Mouse (Mus musculus): ENCODE measurements around the gene Fap.

Gene Fap

GRCm38 (mm10) chr2:62573753-62574159 lies at the start of gene Fap:
Gene Fap, minus strand, starts transcription at chr2:62574075.
- DNase-seq (ENCODE audit: extremely low read depth, low read depth) = no peak

GRCm38 (mm10) chr2:62623024-62623441 lies 49.2 kb upstream of the Fap start:
- DNase-seq (ENCODE audit: extremely low read depth, low read depth) = peak; percentile 21

GRCm38 (mm10) chr2:62619679-62620078 lies 45.8 kb upstream of the Fap start:
- peak; percentile 39 for DNase-seq (ENCODE audit: extremely low read depth, low read depth)

GRCm38 (mm10) chr2:62618934-62619341 lies 45.1 kb upstream of the Fap start:
- DNase-seq (ENCODE audit: extremely low read depth, low read depth) = peak; percentile 98

GRCm38 (mm10) chr2:62613133-62613532 lies 39.3 kb upstream of the Fap start:
- no peak for DNase-seq (ENCODE audit: extremely low read depth, low read depth)

- DNase-seq (ENCODE audit: extremely low read depth, low read depth) = no peak
Measured at GRCm38 (mm10) chr2:62606205-62606604, 32.3 kb upstream of the Fap start.

- DNase-seq (ENCODE audit: extremely low read depth, low read depth) = no peak
Measured at GRCm38 (mm10) chr2:62603530-62603929, 29.7 kb upstream of the Fap start.

- DNase-seq (ENCODE audit: extremely low read depth, low read depth) = no peak
Measured at GRCm38 (mm10) chr2:62596586-62596985, 22.7 kb upstream of the Fap start.

- DNase-seq (ENCODE audit: extremely low read depth, low read depth) = no peak
Measured at GRCm38 (mm10) chr2:62594491-62594890, 20.6 kb upstream of the Fap start.

- DNase-seq (ENCODE audit: extremely low read depth, low read depth) = no peak
Measured at GRCm38 (mm10) chr2:62591555-62591954, 17.7 kb upstream of the Fap start.

- no peak for DNase-seq (ENCODE audit: extremely low read depth, low read depth)
Measured at GRCm38 (mm10) chr2:62589333-62589732, 15.5 kb upstream of the Fap start.

- DNase-seq (ENCODE audit: extremely low read depth, low read depth) = no peak
Measured at GRCm38 (mm10) chr2:62585769-62586168, 11.9 kb upstream of the Fap start.

- DNase-seq (ENCODE audit: extremely low read depth, low read depth) = no peak
Measured at GRCm38 (mm10) chr2:62574962-62575361, 1.1 kb upstream of the Fap start.

GRCm38 (mm10) chr2:62574250-62574649 lies 375 bp upstream of the Fap start:
- DNase-seq (ENCODE audit: extremely low read depth, low read depth) = no peak

GRCm38 (mm10) chr2:62573099-62573752 lies 649 bp downstream of the Fap start:
- DNase-seq (ENCODE audit: extremely low read depth, low read depth) = no peak

GRCm38 (mm10) chr2:62564687-62565086 lies 9.2 kb downstream of the Fap start:
- no peak for DNase-seq (ENCODE audit: extremely low read depth, low read depth)

GRCm38 (mm10) chr2:62562661-62563485 lies 11.0 kb downstream of the Fap start:
- no peak for DNase-seq (ENCODE audit: extremely low read depth, low read depth)

- no peak for DNase-seq (ENCODE audit: extremely low read depth, low read depth)
Measured at GRCm38 (mm10) chr2:62557417-62557816, 16.5 kb downstream of the Fap start.

- no peak for DNase-seq (ENCODE audit: extremely low read depth, low read depth)
Measured at GRCm38 (mm10) chr2:62556349-62556748, 17.5 kb downstream of the Fap start.

- no peak for DNase-seq (ENCODE audit: extremely low read depth, low read depth)
Measured at GRCm38 (mm10) chr2:62549659-62550058, 24.2 kb downstream of the Fap start.

GRCm38 (mm10) chr2:62549131-62549530 lies 24.7 kb downstream of the Fap start:
- DNase-seq (ENCODE audit: extremely low read depth, low read depth) = no peak

- no peak for DNase-seq (ENCODE audit: extremely low read depth, low read depth)
Measured at GRCm38 (mm10) chr2:62548104-62548503, 25.8 kb downstream of the Fap start.

GRCm38 (mm10) chr2:62535483-62535882 lies 38.4 kb downstream of the Fap start:
- no peak for DNase-seq (ENCODE audit: extremely low read depth, low read depth)

Data from MEL-GATA-1-ER (cell line).